Mouse (Mus musculus) erythroblast, embryonic 14.5 days (primary cell): ENCODE data around the gene Nle1.

Experiments used
- GATA1 ChIP-seq: IDR thresholded peaks from 2 replicates; pipeline ENCODE4 v1.6.1; 2012; ENCODE audit warnings: low read length, inconsistent platforms, mixed read lengths
- TAL1 ChIP-seq: IDR thresholded peaks from 3 replicates; pipeline ENCODE4 v1.6.1; 2012; ENCODE audit warnings: low read length, inconsistent platforms, mixed read lengths

GRCm38 (mm10) chr11:82899720-82900119 lies 8.5 kb downstream of the Nle1 start:
- TF ChIP-seq TAL1 = no peak
- TF ChIP-seq GATA1 = no peak
